Mouse (Mus musculus): ENCODE results near the gene Rtp4. TPM values are rescaled to one million over a fixed set of nuclear protein-coding genes. Genes with fewer than 3 reads are reported as not detected.

Gene Rtp4
- total RNA-seq, 1 experiment, result 0.22 TPM

GRCm38 (mm10) chr16:23483292-23483691 is 36.8 kb upstream of the Rtp4 start:
- H3K4me3 ChIP-seq (ENCODE audit: insufficient read depth in 1 of 2, low read depth in 1 of 2, low read length in 2 of 2, poor library complexity in 1 of 2, severe bottlenecking in 1 of 2), result no peak overlapping the region
- no peaks in the 10 kb centered on the region for H3K36me3 ChIP-seq (ENCODE audit: control insufficient read depth, insufficient read depth, low read length, poor library complexity, severe bottlenecking)
- H3K4me1 ChIP-seq (ENCODE audit: control insufficient read depth in 2 of 2, insufficient read depth in 2 of 2, low read length in 2 of 2, poor library complexity in 1 of 2), result peaks cover 6 to 10% of the 10 kb centered on the region in 2 experiments; a peak in 3 of 4 replicates
- no peak for DNase-seq (ENCODE audit: low read depth, low spot score)
- no peaks in the 10 kb centered on the region for H3K9me3 ChIP-seq (ENCODE audit: control insufficient read depth, insufficient read depth, low read depth, low read length)
- H3K9ac ChIP-seq (ENCODE audit: insufficient read depth, low read depth, low read length, poor library complexity, severe bottlenecking), result no peak overlapping the region
- in situ Hi-C loops (cut with MboI; ENCODE audit: low sequenced_read_pairs in 2 of 2, unreplicated experiment in 2 of 2), result no loop called here
- H3K27ac ChIP-seq (ENCODE audit: insufficient read depth, low read depth, low read length, poor library complexity, severe bottlenecking), result no peak overlapping the region
- no peak for TF ChIP-seq ZNF384 (IDR thresholded peaks at IDR 0.05; ENCODE audit: low read depth, low read length)
- TF ChIP-seq MAFK (IDR thresholded peaks at IDR 0.05; ENCODE audit: insufficient read depth, low read depth, low read length), result no peak
- TF ChIP-seq HCFC1 (IDR thresholded peaks at IDR 0.05; ENCODE audit: borderline replicate concordance, insufficient read depth, low read length), result no peak
- TF ChIP-seq CHD2 (IDR thresholded peaks at IDR 0.05; ENCODE audit: low read depth, low read length), result no peak
- TF ChIP-seq ZC3H11A (IDR thresholded peaks at IDR 0.05; ENCODE audit: borderline replicate concordance, low read depth, low read length), result no peak

GRCm38 (mm10) chr16:23492783-23493182 is 27.3 kb upstream of the Rtp4 start:
- no peak for DNase-seq (ENCODE audit: low read depth, low spot score)
- Histone ChIP-seq H3K4me3 (ENCODE audit: insufficient read depth in 1 of 2, low read depth in 1 of 2, low read length in 2 of 2, poor library complexity in 1 of 2, severe bottlenecking in 1 of 2) (no peak overlapping the region), H3K9me3 (ENCODE audit: control insufficient read depth, insufficient read depth, low read depth, low read length) (no peaks in the 10 kb centered on the region), H3K27ac (ENCODE audit: insufficient read depth, low read depth, low read length, poor library complexity, severe bottlenecking) (no peak overlapping the region), H3K4me1 (ENCODE audit: control insufficient read depth in 2 of 2, insufficient read depth in 2 of 2, low read length in 2 of 2, poor library complexity in 1 of 2) (no peaks in the 10 kb centered on the region), H3K36me3 (ENCODE audit: control insufficient read depth, insufficient read depth, low read length, poor library complexity, severe bottlenecking) (no peaks in the 10 kb centered on the region), H3K9ac (ENCODE audit: insufficient read depth, low read depth, low read length, poor library complexity, severe bottlenecking) (no peak overlapping the region)
- in situ Hi-C loops (cut with MboI; ENCODE audit: low sequenced_read_pairs in 2 of 2, unreplicated experiment in 2 of 2), result no loop called here
- TF ChIP-seq ZNF384 (IDR thresholded peaks at IDR 0.05; ENCODE audit: low read depth, low read length) (no peak), HCFC1 (IDR thresholded peaks at IDR 0.05; ENCODE audit: borderline replicate concordance, insufficient read depth, low read length) (no peak), MAFK (IDR thresholded peaks at IDR 0.05; ENCODE audit: insufficient read depth, low read depth, low read length) (no peak), CHD2 (IDR thresholded peaks at IDR 0.05; ENCODE audit: low read depth, low read length) (no peak), ZC3H11A (IDR thresholded peaks at IDR 0.05; ENCODE audit: borderline replicate concordance, low read depth, low read length) (no peak)

- DNase-seq (ENCODE audit: low read depth, low spot score), result no peak
- TF ChIP-seq CHD2 (IDR thresholded peaks at IDR 0.05; ENCODE audit: low read depth, low read length), result no peak
- no peaks in the 10 kb centered on the region for H3K36me3 ChIP-seq (ENCODE audit: control insufficient read depth, insufficient read depth, low read length, poor library complexity, severe bottlenecking)
- no peaks in the 10 kb centered on the region for H3K4me1 ChIP-seq (ENCODE audit: control insufficient read depth in 2 of 2, insufficient read depth in 2 of 2, low read length in 2 of 2, poor library complexity in 1 of 2)
- no peaks in the 10 kb centered on the region for H3K9me3 ChIP-seq (ENCODE audit: control insufficient read depth, insufficient read depth, low read depth, low read length)
- H3K4me3 ChIP-seq (ENCODE audit: insufficient read depth in 1 of 2, low read depth in 1 of 2, low read length in 2 of 2, poor library complexity in 1 of 2, severe bottlenecking in 1 of 2), result no peak overlapping the region
- in situ Hi-C loops (cut with MboI; ENCODE audit: low sequenced_read_pairs in 2 of 2, unreplicated experiment in 2 of 2), result no loop called here
- H3K27ac ChIP-seq (ENCODE audit: insufficient read depth, low read depth, low read length, poor library complexity, severe bottlenecking), result no peak overlapping the region
- H3K9ac ChIP-seq (ENCODE audit: insufficient read depth, low read depth, low read length, poor library complexity, severe bottlenecking), result no peak overlapping the region
Observed at GRCm38 (mm10) chr16:23496245-23496924, 23.7 kb upstream of the Rtp4 start.

- DNase-seq (ENCODE audit: low read depth, low spot score), result no peak
- Histone ChIP-seq H3K9me3 (ENCODE audit: control insufficient read depth, insufficient read depth, low read depth, low read length) (no peaks in the 10 kb centered on the region), H3K27ac (ENCODE audit: insufficient read depth, low read depth, low read length, poor library complexity, severe bottlenecking) (no peak overlapping the region), H3K9ac (ENCODE audit: insufficient read depth, low read depth, low read length, poor library complexity, severe bottlenecking) (no peak overlapping the region), H3K4me1 (ENCODE audit: control insufficient read depth in 2 of 2, insufficient read depth in 2 of 2, low read length in 2 of 2, poor library complexity in 1 of 2) (no peaks in the 10 kb centered on the region), H3K4me3 (ENCODE audit: insufficient read depth in 1 of 2, low read depth in 1 of 2, low read length in 2 of 2, poor library complexity in 1 of 2, severe bottlenecking in 1 of 2) (no peak overlapping the region), H3K36me3 (ENCODE audit: control insufficient read depth, insufficient read depth, low read length, poor library complexity, severe bottlenecking) (no peaks in the 10 kb centered on the region)
- TF ChIP-seq HCFC1 (IDR thresholded peaks at IDR 0.05; ENCODE audit: borderline replicate concordance, insufficient read depth, low read length), result no peak
- TF ChIP-seq MAFK (IDR thresholded peaks at IDR 0.05; ENCODE audit: insufficient read depth, low read depth, low read length), result no peak
- no peak for TF ChIP-seq CHD2 (IDR thresholded peaks at IDR 0.05; ENCODE audit: low read depth, low read length)
- in situ Hi-C loops (cut with MboI; ENCODE audit: low sequenced_read_pairs in 2 of 2, unreplicated experiment in 2 of 2), result no loop called here
Observed at GRCm38 (mm10) chr16:23497440-23497839, 22.7 kb upstream of the Rtp4 start.

GRCm38 (mm10) chr16:23497881-23498280 is 22.2 kb upstream of the Rtp4 start:
- in situ Hi-C loops (cut with MboI; ENCODE audit: low sequenced_read_pairs in 2 of 2, unreplicated experiment in 2 of 2), result no loop called here
- H3K4me3 ChIP-seq (ENCODE audit: insufficient read depth in 1 of 2, low read depth in 1 of 2, low read length in 2 of 2, poor library complexity in 1 of 2, severe bottlenecking in 1 of 2), result no peak overlapping the region
- TF ChIP-seq ZNF384 (IDR thresholded peaks at IDR 0.05; ENCODE audit: low read depth, low read length), result no peak
- no peak for TF ChIP-seq ZC3H11A (IDR thresholded peaks at IDR 0.05; ENCODE audit: borderline replicate concordance, low read depth, low read length)
- no peak for TF ChIP-seq MAFK (IDR thresholded peaks at IDR 0.05; ENCODE audit: insufficient read depth, low read depth, low read length)
- TF ChIP-seq CHD2 (IDR thresholded peaks at IDR 0.05; ENCODE audit: low read depth, low read length), result no peak
- H3K9ac ChIP-seq (ENCODE audit: insufficient read depth, low read depth, low read length, poor library complexity, severe bottlenecking), result no peak overlapping the region
- no peak overlapping the region for H3K27ac ChIP-seq (ENCODE audit: insufficient read depth, low read depth, low read length, poor library complexity, severe bottlenecking)
- no peak for DNase-seq (ENCODE audit: low read depth, low spot score)
- H3K4me1 ChIP-seq (ENCODE audit: control insufficient read depth in 2 of 2, insufficient read depth in 2 of 2, low read length in 2 of 2, poor library complexity in 1 of 2), result no peaks in the 10 kb centered on the region
- H3K9me3 ChIP-seq (ENCODE audit: control insufficient read depth, insufficient read depth, low read depth, low read length), result no peaks in the 10 kb centered on the region
- no peaks in the 10 kb centered on the region for H3K36me3 ChIP-seq (ENCODE audit: control insufficient read depth, insufficient read depth, low read length, poor library complexity, severe bottlenecking)

Measured in ES-E14 (cell line).